Mouse (Mus musculus) bone marrow macrophage, adult 2 months (primary cell): ENCODE measurements around the gene Mettl18. TPM values are rescaled to one million over a fixed set of nuclear protein-coding genes. Genes with fewer than 3 reads are reported as not detected.

Source experiments
- H3K27ac ChIP-seq: 2 replicates; pipeline ENCODE4 v1.5.1; 2012; ENCODE audit warnings: low read depth, low read length; ENCODE audit not compliant: insufficient read depth
- H3K4me1 ChIP-seq: 2 replicates; pipeline ENCODE4 v1.6.1; 2012; ENCODE audit warnings: low read length; ENCODE audit not compliant: control insufficient read depth, insufficient read depth
- H3K4me3 ChIP-seq: 2 replicates; pipeline ENCODE4 v1.5.1; 2012; ENCODE audit warnings: mild to moderate bottlenecking, low read length, moderate library complexity; ENCODE audit not compliant: insufficient read depth
- CTCF ChIP-seq: IDR thresholded peaks from 2 replicates; pipeline ENCODE4 v1.5.1; 2012; ENCODE audit warnings: low read depth, mild to moderate bottlenecking, low read length, moderate library complexity
- POLR2A ChIP-seq: IDR thresholded peaks from 2 replicates; pipeline ENCODE4 v1.6.1; 2012; ENCODE audit warnings: mild to moderate bottlenecking, low read depth, low read length, borderline replicate concordance
- polyA plus RNA-seq: library from polyadenylated mRNA; stranded (reverse); fragments of >200 nt; gene quantifications from 2 replicates; pipeline ENCODE4 v1.2.4, GENCODE M21; 2012; ENCODE audit not compliant: missing spikeins, insufficient read depth, insufficient read length

Gene Mettl18
- polyA plus RNA-seq, 1 experiment: 4.4 TPM

DNA sequence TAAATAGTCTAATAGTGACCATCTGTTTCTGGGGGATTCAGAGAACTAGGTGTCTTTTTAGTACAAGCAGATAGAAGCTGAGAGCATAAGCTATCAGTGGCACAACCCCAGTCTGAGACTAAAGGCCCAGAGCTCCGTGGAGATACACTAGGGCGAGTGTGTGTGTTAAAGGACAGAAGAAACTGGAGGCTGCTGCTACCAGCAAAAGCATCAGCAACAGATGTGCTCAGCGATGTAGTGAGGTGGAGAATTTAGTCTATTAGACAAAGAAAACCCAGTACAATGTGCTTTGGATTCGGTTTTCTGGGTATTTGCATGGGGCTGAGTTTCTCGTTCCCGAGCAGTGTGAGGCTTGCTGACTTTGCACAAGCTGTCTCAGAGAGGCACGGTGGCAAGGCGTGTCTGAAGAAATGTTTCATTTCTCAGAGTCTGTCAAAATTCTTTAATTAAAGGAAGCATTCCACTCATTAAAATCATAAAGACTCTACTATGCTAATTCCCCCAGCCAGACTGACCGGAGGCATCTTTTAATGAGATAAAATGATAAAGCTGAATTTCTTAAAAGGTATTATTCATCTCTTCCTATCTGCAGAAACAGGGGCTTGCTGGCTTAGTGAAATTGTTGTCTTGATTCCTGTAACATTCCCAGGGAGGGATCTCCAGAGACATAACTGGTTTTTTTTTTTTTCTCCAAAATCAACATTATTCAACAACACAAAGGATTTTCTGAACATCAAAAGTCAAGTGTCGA lies 45.9 kb downstream of the Mettl18 start:
- no peak for TF ChIP-seq POLR2A
- no peak for TF ChIP-seq CTCF
- H3K4me1 ChIP-seq: no peaks in the 10 kb centered on the region
- no peak overlapping the region for H3K4me3 ChIP-seq
- H3K27ac ChIP-seq: no peak overlapping the region

DNA sequence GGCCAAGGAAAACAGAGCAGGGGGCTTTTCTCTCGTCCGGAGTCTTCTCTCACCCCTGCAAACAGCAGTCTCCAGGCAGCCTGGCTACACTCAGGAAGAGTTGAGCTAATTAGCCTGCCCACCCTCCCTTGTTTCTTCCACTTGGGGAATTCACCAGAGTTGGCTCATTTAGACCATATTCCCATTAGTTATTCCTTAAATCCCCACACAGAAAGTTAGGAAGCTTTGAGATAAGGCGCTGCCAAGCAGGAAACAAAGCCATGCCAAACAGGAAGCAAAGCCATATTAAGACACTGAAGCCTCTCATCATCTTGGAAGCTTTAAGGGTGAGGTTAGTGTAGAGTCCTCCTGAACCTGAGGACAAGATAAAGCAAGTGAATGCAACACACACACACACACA lies 48.9 kb downstream of the Mettl18 start:
- no peak overlapping the region for H3K4me3 ChIP-seq
- no peak overlapping the region for H3K27ac ChIP-seq
- TF ChIP-seq POLR2A (no peak), CTCF (no peak)
- no peaks in the 10 kb centered on the region for H3K4me1 ChIP-seq

Other genes starting within 250 kb of the Mettl18 start
- 18.6 and 20.0 TPM in 2 replicates for gene Kifap3, start 215.3 kb upstream of the Mettl18 start, polyA plus RNA-seq
- 25.5 and 29.4 TPM in 2 replicates for gene Scyl3, start 65.8 kb upstream of the Mettl18 start, polyA plus RNA-seq
- gene BC055324, start 93 bp upstream of the Mettl18 start, polyA plus RNA-seq: 7.6 and 8.3 TPM in 2 replicates
- gene Sele, start 53.3 kb downstream of the Mettl18 start, polyA plus RNA-seq: not detected in 2 replicates
- gene Sell, start 67.1 kb downstream of the Mettl18 start, polyA plus RNA-seq: 1.1 and 1.4 TPM in 2 replicates
- gene Selp, start 120.4 kb downstream of the Mettl18 start, polyA plus RNA-seq: not detected in 2 replicates
- 0.09 and 0.15 TPM in 2 replicates for gene F5, start 156.9 kb downstream of the Mettl18 start, polyA plus RNA-seq